Mouse (Mus musculus) hindbrain, embryonic 15.5 days (tissue): Measurements from ENCODE around the gene Sarm1. TPM values are rescaled to one million over a fixed set of nuclear protein-coding genes. Genes with fewer than 3 reads are reported as not detected.

ENCODE experiments used
- ATAC-seq: fragments of 200-750 bp; cut with Nextera tagmentation; 2 replicates; pipeline ENCODE4 v1.8.0; 2017; ENCODE audit warnings: low read depth, moderate number of reproducible peaks, moderate TSS enrichment; ENCODE audit not compliant: low FRiP score
- H3K27ac ChIP-seq: fragments of 300-500 bp; sonication (generic); replicated peaks from 2 replicates; pipeline ENCODE4 v1.5.1; 2015; ENCODE audit warnings: mild to moderate bottlenecking, inconsistent platforms
- H3K27me3 ChIP-seq: fragments of 300-500 bp; sonication (generic); 2 replicates; pipeline ENCODE4 v1.6.1; 2015; ENCODE audit warnings: control low read depth, inconsistent platforms
- H3K36me3 ChIP-seq: fragments of 300-500 bp; sonication (generic); 2 replicates; pipeline ENCODE4 v1.6.1; 2015; ENCODE audit warnings: control low read depth, inconsistent platforms
- H3K4me1 ChIP-seq: fragments of 300-500 bp; sonication (generic); replicated peaks from 2 replicates; pipeline ENCODE4 v1.6.1; 2015; ENCODE audit warnings: control low read depth, inconsistent platforms
- H3K4me2 ChIP-seq: fragments of 300-500 bp; sonication (generic); 2 replicates; pipeline ENCODE4 v1.6.1; 2015; ENCODE audit warnings: moderate library complexity, mild to moderate bottlenecking, inconsistent platforms
- H3K4me3 ChIP-seq: fragments of 300-500 bp; sonication (generic); 2 replicates; pipeline ENCODE4 v1.5.1; 2015; ENCODE audit warnings: mild to moderate bottlenecking, inconsistent platforms
- H3K9ac ChIP-seq: fragments of 300-500 bp; sonication (generic); 2 replicates; pipeline ENCODE4 v1.6.1; 2015; ENCODE audit warnings: inconsistent platforms
- H3K9me3 ChIP-seq: fragments of 300-500 bp; sonication (generic); 2 replicates; pipeline ENCODE4 v1.6.1; 2016; ENCODE audit warnings: control low read depth, inconsistent platforms
- WGBS: fragments of 180-500 bp; shearing (Covaris S2); methylation state at CpG from one replicate; pipeline ENCODE4 v1.1.7; 2015; 5-methylcytosine and 5-hydroxymethylcytosine counted together
- polyA plus RNA-seq: library from polyadenylated mRNA; unstranded; fragments of >200 nt; fragmentation: Nextera tagmentation; extraction: Ambion mirVana; gene quantifications from 2 replicates; pipeline ENCODE4 v1.2.1, GENCODE M21; 2015

Gene Sarm1
- polyA plus RNA-seq, 1 experiment from 2014 or later = 53.2 TPM

DNA sequence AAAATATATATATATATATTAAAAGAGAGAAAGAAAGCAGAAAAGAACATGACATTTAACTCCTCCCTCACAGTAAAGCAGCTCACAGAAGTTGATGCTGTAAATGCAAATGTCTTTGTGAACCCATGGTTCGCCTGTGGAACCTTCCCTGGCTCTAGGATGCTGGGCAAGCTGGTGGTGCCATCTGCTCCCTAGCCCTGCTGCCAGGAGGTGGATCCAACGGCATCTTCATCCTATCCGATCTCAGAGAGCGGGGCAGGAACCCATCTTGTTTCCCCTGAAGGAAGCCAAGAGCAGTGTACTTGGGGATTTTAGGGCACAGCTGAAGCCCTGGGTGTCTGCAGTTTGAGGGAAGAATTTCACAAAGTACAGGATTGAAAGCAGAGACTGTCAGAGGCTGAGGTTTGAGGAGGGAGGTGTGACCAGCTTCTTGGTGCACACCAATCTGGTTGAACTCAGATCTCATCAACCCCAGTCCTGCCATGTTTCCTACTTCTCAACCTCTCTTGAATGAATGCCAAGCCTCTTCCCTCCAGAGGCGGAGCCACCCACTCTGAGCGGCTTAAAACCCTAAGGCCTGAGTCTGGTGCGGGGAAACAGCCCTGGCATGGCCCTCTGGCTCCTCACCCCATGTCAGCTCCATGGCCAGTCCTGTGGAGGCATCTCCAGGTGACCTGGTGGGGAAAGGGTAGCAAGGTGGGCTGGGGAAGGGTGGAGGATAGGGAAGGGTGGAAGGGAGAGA, 5.5 kb upstream of the Sarm1 start, which contains the start of gene Sebox:
TSS of gene Sebox (plus strand) at position 539 of the 742 bp plus-strand sequence.
- no peaks in the 10 kb centered on the region for H3K9me3 ChIP-seq
- H3K27me3 ChIP-seq = 0 out of 2 replicates have a peak, but pooled peaks cover 8% of the 10 kb centered on the region
- H3K4me2 ChIP-seq = no peak within 1 kb of the TSS
- H3K27ac ChIP-seq = no peak within 1 kb of the TSS
- H3K9ac ChIP-seq = no peak within 1 kb of the TSS
- WGBS = 71% methylated on average over 7 of the region's 7 CpGs
- H3K4me1 ChIP-seq = peaks cover 5% of the 10 kb centered on the region
- peaks cover 17% of the 10 kb centered on the region for H3K36me3 ChIP-seq
- no peak for ATAC-seq
- H3K4me3 ChIP-seq = no peak within 1 kb of the TSS

GRCm38 (mm10) chr11:78501529-78501928, 4.0 kb upstream of the Sarm1 start:
- 83% methylated on average over 20 of the region's 20 CpGs for WGBS
- 0 out of 2 replicates have a peak, but pooled peaks cover 8% of the 10 kb centered on the region for H3K27me3 ChIP-seq
- H3K27ac ChIP-seq = no peak overlapping the region
- no peak overlapping the region for H3K4me2 ChIP-seq
- peaks cover 4% of the 10 kb centered on the region; the same call in 1 of the 2 replicates for H3K36me3 ChIP-seq
- no peak for ATAC-seq
- H3K4me3 ChIP-seq = no peak overlapping the region
- peaks cover 13% of the 10 kb centered on the region for H3K4me1 ChIP-seq
- H3K9ac ChIP-seq = no peak overlapping the region
- no peaks in the 10 kb centered on the region for H3K9me3 ChIP-seq

GRCm38 (mm10) chr11:78500623-78501202, 3.2 kb upstream of the Sarm1 start:
- 82% methylated on average over 9 of the region's 9 CpGs for WGBS
- ATAC-seq = no peak
- peak overlapping the region; percentile 3 for H3K4me3 ChIP-seq
- H3K27ac ChIP-seq = no peak overlapping the region
- no peak overlapping the region for H3K9ac ChIP-seq
- no peaks in the 10 kb centered on the region for H3K36me3 ChIP-seq
- 0 out of 2 replicates have a peak, but pooled peaks cover 8% of the 10 kb centered on the region for H3K27me3 ChIP-seq
- peak overlapping the region; percentile 7; the same call in 1 of the 2 replicates for H3K4me2 ChIP-seq
- peaks cover 22% of the 10 kb centered on the region for H3K4me1 ChIP-seq
- no peaks in the 10 kb centered on the region for H3K9me3 ChIP-seq

DNA sequence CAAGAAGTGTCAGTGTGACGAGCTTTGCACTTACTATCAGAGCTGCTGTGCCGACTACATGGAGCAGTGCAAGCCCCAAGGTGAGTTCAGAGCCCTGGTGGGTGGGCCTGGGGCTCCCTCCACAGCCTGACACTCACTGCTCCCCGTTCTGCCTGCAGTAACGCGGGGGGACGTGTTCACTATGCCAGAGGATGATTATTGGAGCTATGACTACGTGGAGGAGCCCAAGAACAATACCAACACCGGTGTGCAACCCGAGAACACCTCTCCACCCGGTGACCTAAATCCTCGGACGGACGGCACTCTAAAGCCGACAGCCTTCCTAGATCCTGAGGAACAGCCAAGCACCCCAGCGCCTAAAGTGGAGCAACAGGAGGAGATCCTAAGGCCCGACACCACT, 2.0 kb upstream of the Sarm1 start:
- Histone ChIP-seq H3K27me3 (0 out of 2 replicates have a peak, but pooled peaks cover 8% of the 10 kb centered on the region), H3K9me3 (no peaks in the 10 kb centered on the region), H3K4me2 (no peak overlapping the region), H3K9ac (no peak overlapping the region), H3K4me3 (peak overlapping the region; percentile 3; the same call in 1 of the 2 replicates), H3K36me3 (no peaks in the 10 kb centered on the region), H3K27ac (no peak overlapping the region), H3K4me1 (peaks cover 30% of the 10 kb centered on the region)
- WGBS = 51% methylated on average over 16 of the region's 16 CpGs
- no peak for ATAC-seq

DNA sequence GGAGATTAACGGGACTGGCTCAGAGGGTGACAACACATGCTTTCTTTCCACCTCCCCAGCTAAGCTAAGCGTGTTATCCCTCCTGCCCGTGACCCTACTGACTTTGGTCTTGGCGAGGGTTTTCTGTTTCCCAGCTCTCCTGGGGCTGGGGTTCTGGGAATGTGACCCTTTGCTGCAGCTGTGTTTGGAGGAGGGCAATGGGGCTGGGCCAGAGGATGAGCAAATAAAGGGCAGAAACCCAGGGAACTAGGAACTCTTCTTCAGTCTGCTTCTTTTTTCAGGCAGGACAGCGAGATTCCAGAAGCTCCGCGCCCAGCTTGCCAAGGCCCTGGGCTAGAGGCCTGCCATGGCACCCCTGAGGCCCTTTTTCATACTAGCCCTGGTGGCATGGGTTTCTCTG, 1.4 kb upstream of the Sarm1 start, which contains the start of gene Vtn:
TSS of gene Vtn (plus strand) at position 88 of the 400 bp plus-strand sequence.
- H3K4me1 ChIP-seq = peaks cover 36% of the 10 kb centered on the region
- 0 out of 2 replicates have a peak, but pooled peaks cover 8% of the 10 kb centered on the region for H3K27me3 ChIP-seq
- no peaks in the 10 kb centered on the region for H3K36me3 ChIP-seq
- peak within 1 kb of the TSS; percentile 96 for H3K27ac ChIP-seq
- H3K4me2 ChIP-seq = peak within 1 kb of the TSS; percentile 81
- H3K9me3 ChIP-seq = no peaks in the 10 kb centered on the region
- WGBS = 59% methylated on average over 7 of the region's 7 CpGs
- H3K9ac ChIP-seq = peak within 1 kb of the TSS; percentile 53
- H3K4me3 ChIP-seq = peak within 1 kb of the TSS; percentile 85
- ATAC-seq = no peak

DNA sequence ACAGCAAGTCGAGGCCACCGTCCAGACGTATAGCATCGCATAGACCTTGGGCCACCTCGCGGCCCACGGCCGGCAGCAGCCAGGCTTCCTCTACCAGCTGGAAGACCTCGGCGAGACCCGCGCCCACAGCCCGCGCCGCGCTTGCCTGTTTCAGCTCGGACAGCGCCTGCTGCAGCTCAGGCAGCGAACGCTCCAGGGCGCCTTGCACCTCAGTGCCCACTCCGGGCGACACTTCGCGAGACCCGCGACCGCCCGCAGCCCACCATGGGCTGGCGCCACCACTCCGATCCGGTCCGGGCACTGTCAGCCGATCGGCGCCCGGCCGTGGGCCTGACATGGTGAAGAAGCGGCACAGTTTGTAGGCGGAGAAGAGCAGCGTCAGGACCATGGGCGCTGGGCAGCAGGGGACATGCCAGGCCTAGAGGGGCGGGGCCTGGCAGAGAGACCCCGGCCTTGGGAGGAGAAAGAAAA, 448 bp downstream of the Sarm1 start:
- under 1% methylated on average over 44 of the region's 44 CpGs for WGBS
- Histone ChIP-seq H3K4me3 (peak overlapping the region; percentile 85), H3K27me3 (0 out of 2 replicates have a peak, but pooled peaks cover 8% of the 10 kb centered on the region), H3K9ac (peak overlapping the region; percentile 92), H3K4me1 (peaks cover 36% of the 10 kb centered on the region), H3K9me3 (no peaks in the 10 kb centered on the region), H3K27ac (peak overlapping the region; percentile 96), H3K4me2 (peak overlapping the region; percentile 81), H3K36me3 (no peaks in the 10 kb centered on the region)
- peak; percentile 83 for ATAC-seq

GRCm38 (mm10) chr11:78495904-78496303, 1.6 kb downstream of the Sarm1 start:
- Histone ChIP-seq H3K36me3 (no peaks in the 10 kb centered on the region), H3K27ac (no peak overlapping the region), H3K9me3 (no peaks in the 10 kb centered on the region), H3K4me1 (peaks cover 42% of the 10 kb centered on the region), H3K4me3 (peak overlapping the region; percentile 85), H3K4me2 (peak overlapping the region; percentile 81), H3K27me3 (0 out of 2 replicates have a peak, but pooled peaks cover 6% of the 10 kb centered on the region), H3K9ac (peak overlapping the region; percentile 92)
- WGBS = 6% methylated on average over 6 of the region's 6 CpGs
- no peak for ATAC-seq

DNA sequence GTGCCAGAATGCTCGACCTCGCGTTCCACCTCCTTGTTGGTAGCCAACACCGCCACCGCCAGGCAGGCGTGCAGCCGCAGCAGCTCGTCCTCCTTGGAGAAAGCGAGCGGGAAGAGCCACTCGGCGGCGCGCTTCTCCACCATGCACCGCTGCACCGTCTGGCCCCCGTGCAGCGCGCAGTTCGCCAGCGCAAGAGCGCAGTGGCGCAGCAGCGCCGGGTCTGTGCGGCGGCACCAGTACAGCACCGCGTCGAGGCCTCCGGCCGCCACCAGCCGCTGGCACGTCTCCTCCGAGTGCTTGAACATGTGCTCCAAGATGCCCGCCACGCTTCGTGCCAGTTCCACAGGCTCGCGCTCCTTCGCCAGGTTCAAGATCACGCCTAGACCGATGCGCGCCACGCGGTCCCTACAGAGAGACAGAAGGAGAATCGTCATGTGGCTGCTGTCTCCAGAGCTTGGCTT, 6.7 kb downstream of the Sarm1 start:
- no peak overlapping the region for H3K9ac ChIP-seq
- H3K4me3 ChIP-seq = peak overlapping the region; percentile 21
- peak; percentile 83 for ATAC-seq
- no peak overlapping the region; the same call in 1 of the 2 replicates for H3K27ac ChIP-seq
- H3K4me1 ChIP-seq = peaks cover 29% of the 10 kb centered on the region
- H3K27me3 ChIP-seq = no peaks in the 10 kb centered on the region
- H3K36me3 ChIP-seq = peaks cover 22% of the 10 kb centered on the region
- peak overlapping the region; percentile 53 for H3K4me2 ChIP-seq
- H3K9me3 ChIP-seq = no peaks in the 10 kb centered on the region
- WGBS = 6% methylated on average over 48 of the region's 48 CpGs

GRCm38 (mm10) chr11:78488168-78488567, 9.4 kb downstream of the Sarm1 start:
- no peak overlapping the region for H3K4me3 ChIP-seq
- no peak overlapping the region for H3K4me2 ChIP-seq
- no peaks in the 10 kb centered on the region for H3K9me3 ChIP-seq
- no peaks in the 10 kb centered on the region for H3K27me3 ChIP-seq
- no peak overlapping the region for H3K27ac ChIP-seq
- 2% methylated on average over 8 of the region's 8 CpGs for WGBS
- peaks cover 30% of the 10 kb centered on the region for H3K36me3 ChIP-seq
- no peak for ATAC-seq
- H3K9ac ChIP-seq = no peak overlapping the region
- peaks cover 14% of the 10 kb centered on the region for H3K4me1 ChIP-seq

GRCm38 (mm10) chr11:78483639-78484038, 13.9 kb downstream of the Sarm1 start:
- H3K27ac ChIP-seq = no peak overlapping the region
- no peaks in the 10 kb centered on the region for H3K9me3 ChIP-seq
- no peak overlapping the region for H3K4me2 ChIP-seq
- H3K4me1 ChIP-seq = no peaks in the 10 kb centered on the region
- no peak overlapping the region for H3K4me3 ChIP-seq
- ATAC-seq = no peak
- H3K36me3 ChIP-seq = peaks cover 61% of the 10 kb centered on the region
- WGBS = 66% methylated on average over 7 of the region's 7 CpGs
- no peak overlapping the region for H3K9ac ChIP-seq
- H3K27me3 ChIP-seq = no peaks in the 10 kb centered on the region

- peaks cover 15% of the 10 kb centered on the region; the same call in 1 of the 2 replicates for H3K36me3 ChIP-seq
- H3K4me3 ChIP-seq = no peak overlapping the region
- no peak overlapping the region for H3K27ac ChIP-seq
- no peak overlapping the region for H3K4me2 ChIP-seq
- no peak overlapping the region for H3K9ac ChIP-seq
- no peaks in the 10 kb centered on the region for H3K27me3 ChIP-seq
- no peaks in the 10 kb centered on the region for H3K4me1 ChIP-seq
- WGBS = 82% methylated on average over 3 of the region's 3 CpGs
- H3K9me3 ChIP-seq = no peaks in the 10 kb centered on the region
- no peak for ATAC-seq
Measured at GRCm38 (mm10) chr11:78475289-78475688, 22.3 kb downstream of the Sarm1 start.
